Mouse (Mus musculus) midbrain, embryonic 10.5 days (tissue): Measurements from ENCODE around the gene Ipmk. TPM values are rescaled to one million over a fixed set of nuclear protein-coding genes. Genes with fewer than 3 reads are reported as not detected.
A peak's percentile ranks its signal among the peaks of the same experiment; 100 is the strongest.

Experiments used
- DNase-seq: peaks from one replicate; pipeline ENCODE4 v3.0.0-alpha.2; 2017; ENCODE audit warnings: low spot score
- H3K27ac ChIP-seq: fragments of 300-500 bp; sonication (generic); replicated peaks from 2 replicates; pipeline ENCODE4 v1.5.1; 2016; ENCODE audit warnings: mild to moderate bottlenecking
- H3K27me3 ChIP-seq: fragments of 300-500 bp; sonication (generic); 2 replicates; pipeline ENCODE4 v1.6.1; 2016; ENCODE audit warnings: low read depth, mild to moderate bottlenecking; ENCODE audit not compliant: poor library complexity, severe bottlenecking
- H3K36me3 ChIP-seq: fragments of 300-500 bp; sonication (generic); 2 replicates; pipeline ENCODE4 v1.6.1; 2016; ENCODE audit warnings: mild to moderate bottlenecking, moderate library complexity
- H3K4me1 ChIP-seq: fragments of 300-500 bp; sonication (generic); 2 replicates; pipeline ENCODE4 v1.6.1; 2016
- H3K4me3 ChIP-seq: fragments of 300-500 bp; sonication (generic); 2 replicates; pipeline ENCODE4 v1.5.1; 2016; ENCODE audit warnings: mild to moderate bottlenecking, moderate library complexity
- H3K9me3 ChIP-seq: fragments of 300-500 bp; sonication (generic); replicated peaks from 2 replicates; pipeline ENCODE4 v1.6.1; 2016; ENCODE audit warnings: mild to moderate bottlenecking
- WGBS: fragments of 180-500 bp; shearing (Covaris S2); methylation state at CpG from one replicate; pipeline ENCODE4 v1.1.7; 2016; 5-methylcytosine and 5-hydroxymethylcytosine counted together
- polyA plus RNA-seq: library from polyadenylated mRNA; unstranded; fragments of >200 nt; fragmentation: Nextera tagmentation; extraction: Ambion mirVana; gene quantifications from 2 replicates; pipeline ENCODE4 v1.2.1, GENCODE M21; 2016

Ipmk gene
- polyA plus RNA-seq, 1 experiment from 2014 or later = 20.2 TPM

DNA sequence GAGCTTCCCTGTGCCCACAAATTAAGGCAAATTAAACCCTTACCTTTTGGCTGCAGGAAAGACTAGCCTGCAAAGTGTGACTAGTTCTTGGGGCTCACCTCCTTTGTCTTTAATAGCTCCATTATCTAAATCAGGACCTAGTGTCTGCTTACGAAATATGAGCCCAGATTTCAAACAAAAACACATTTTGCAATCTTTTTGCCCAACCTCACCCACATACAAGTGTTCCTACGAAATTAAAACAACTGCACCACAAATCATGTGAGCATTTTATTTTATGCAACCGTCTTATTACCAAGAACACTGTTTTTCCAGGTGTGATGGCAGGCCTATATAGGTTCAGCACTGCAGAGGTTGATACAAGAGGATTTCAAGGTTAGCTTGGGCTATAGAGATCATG lies 4.4 kb upstream of the Ipmk start:
- H3K27ac ChIP-seq = no peak overlapping the region
- 89% methylated on average over 3 of the region's 3 CpGs for WGBS
- H3K36me3 ChIP-seq = no peaks in the 10 kb centered on the region
- H3K4me1 ChIP-seq = peaks cover 40% of the 10 kb centered on the region
- H3K9me3 ChIP-seq = no peaks in the 10 kb centered on the region
- peak overlapping the region; percentile 81 for H3K4me3 ChIP-seq
- DNase-seq = no peak
- H3K27me3 ChIP-seq = no peaks in the 10 kb centered on the region

DNA sequence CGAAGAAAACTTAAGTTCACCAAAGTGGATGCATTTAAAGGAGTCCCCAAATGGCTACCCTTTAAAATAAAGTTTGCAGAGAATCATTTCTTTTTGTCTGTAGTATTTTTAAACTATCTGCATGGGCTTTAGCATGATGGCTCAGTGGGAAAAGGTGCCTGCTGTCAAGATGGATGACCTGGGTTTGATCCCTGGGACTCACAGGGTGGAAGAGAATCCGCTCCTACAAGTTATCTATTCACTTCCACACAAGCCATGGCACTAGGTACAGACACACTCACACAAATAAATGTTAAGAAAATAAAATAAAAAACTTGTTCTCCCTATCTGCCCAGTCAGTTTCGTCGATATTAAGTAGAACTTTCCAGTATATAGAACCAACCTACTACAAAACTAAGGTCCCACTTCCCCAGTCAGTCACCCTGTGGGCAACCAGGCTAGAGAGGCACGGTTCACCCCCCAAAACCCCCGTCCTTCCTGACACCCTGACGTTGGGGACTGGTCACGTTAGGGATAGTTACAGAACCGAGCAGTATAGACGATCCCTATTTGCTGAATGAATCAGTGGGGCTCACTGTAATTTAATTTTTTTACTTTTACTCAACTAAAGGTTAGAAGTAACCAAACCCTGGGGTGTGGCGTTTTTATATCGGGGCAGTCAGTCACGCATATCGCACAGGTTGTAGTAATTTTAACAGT lies 3.8 kb upstream of the Ipmk start:
- H3K4me1 ChIP-seq = peaks cover 46% of the 10 kb centered on the region
- H3K27ac ChIP-seq = peak overlapping the region; percentile 94
- no peak for DNase-seq
- no peaks in the 10 kb centered on the region for H3K9me3 ChIP-seq
- H3K27me3 ChIP-seq = no peaks in the 10 kb centered on the region
- WGBS = 27% methylated on average over 14 of the region's 14 CpGs
- H3K36me3 ChIP-seq = no peaks in the 10 kb centered on the region
- H3K4me3 ChIP-seq = peak overlapping the region; percentile 81

DNA sequence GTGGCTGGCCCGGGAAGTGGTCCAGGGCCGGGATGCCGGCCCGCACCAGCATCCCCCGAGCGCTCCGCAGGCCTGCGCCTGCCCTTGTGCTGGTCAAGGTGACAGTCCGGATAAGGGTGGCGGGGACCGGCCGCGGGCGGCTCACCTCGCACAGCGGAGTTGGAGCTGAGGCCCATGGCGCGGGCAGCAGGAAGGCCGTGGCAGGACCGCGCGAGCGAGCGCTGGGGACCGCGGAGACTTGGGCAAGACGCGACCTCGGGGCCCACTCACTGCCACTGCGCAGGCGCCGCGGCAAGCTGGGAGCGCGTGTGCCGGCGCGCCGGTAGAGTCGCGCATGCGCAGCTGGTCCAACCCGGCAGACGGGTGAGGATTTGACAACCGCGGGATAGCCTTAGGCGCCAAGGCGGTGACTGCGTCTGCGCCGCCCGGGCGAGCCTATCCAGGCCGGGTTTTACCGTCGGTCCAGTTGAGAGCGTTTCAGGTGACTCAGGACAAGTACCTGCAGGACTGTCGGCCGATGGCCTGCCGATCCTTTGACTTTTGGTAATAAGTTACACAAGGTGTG lies 2.9 kb upstream of the Ipmk start, which contains the start of gene Cisd1:
Gene Cisd1, minus strand, starts transcription at position 376 of the 565 bp plus-strand sequence.
- Histone ChIP-seq H3K27me3 (no peaks in the 10 kb centered on the region), H3K4me1 (peaks cover 56% of the 10 kb centered on the region), H3K9me3 (no peaks in the 10 kb centered on the region), H3K4me3 (peak within 1 kb of the TSS; percentile 81), H3K27ac (peak within 1 kb of the TSS; percentile 94), H3K36me3 (no peaks in the 10 kb centered on the region)
- peak; percentile 95 for DNase-seq
- WGBS = under 1% methylated on average over 60 of the region's 60 CpGs

DNA sequence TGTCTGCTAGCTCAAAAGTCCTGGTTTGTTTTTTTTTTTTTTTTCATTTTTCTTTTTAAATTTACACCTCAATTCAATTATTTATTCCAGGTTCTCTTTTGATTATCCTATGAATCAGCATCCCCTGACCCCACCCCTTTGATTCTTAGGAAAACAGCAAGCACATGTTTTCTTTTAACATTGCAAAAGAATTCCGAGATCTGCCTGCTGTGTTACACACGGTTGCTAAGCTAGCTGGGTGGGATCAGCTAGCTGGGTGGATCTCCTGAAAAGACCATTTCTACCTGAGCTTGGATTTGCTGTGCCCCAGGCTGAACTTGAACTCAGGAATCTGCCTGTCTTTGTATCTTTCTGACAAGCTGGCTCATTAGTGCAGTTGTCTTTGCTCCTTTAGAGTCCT lies 1.5 kb upstream of the Ipmk start:
- Histone ChIP-seq H3K4me3 (no peak overlapping the region), H3K27ac (no peak overlapping the region), H3K36me3 (peaks cover 10% of the 10 kb centered on the region), H3K9me3 (no peaks in the 10 kb centered on the region), H3K27me3 (no peaks in the 10 kb centered on the region), H3K4me1 (peaks cover 57% of the 10 kb centered on the region)
- WGBS = 59% methylated on average over 2 of the region's 2 CpGs
- no peak for DNase-seq

DNA sequence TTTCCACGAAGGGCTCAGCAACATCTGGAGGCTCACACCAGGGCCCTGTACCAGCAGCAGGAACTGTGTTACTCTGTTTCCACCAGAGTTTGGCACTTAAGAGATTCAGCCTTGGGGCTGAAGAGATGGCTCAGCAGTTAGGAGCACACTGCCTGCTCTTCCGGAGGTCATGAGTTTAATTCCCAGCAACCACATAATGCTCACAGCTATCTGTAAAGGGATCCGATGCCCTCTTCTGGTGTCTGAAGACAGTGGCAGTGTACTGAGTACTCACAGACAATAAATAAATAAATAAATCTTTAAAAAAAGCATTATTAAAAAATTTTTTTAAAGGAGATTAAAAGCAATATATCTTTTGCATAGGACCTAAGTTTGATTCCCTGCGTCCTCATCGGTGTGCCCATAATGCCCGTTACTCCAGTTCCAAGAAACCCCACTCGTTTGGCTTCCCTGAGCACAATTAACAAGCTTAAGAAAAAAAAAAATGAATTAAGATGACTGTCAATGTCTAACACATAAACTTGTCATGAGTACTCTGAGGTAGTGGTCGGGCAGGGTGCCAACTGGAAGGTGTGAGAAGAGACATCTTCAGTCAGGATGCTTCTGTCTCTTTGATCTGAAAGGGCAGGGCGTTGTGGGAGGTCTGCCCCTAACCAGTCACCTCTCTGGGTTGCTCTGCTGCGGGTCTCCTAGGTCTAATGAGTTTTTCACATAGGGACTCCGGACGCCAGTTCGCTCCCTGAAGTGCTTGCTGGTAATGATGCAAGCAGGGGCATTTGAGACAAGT lies 648 bp upstream of the Ipmk start:
- H3K4me3 ChIP-seq = peak overlapping the region; percentile 94
- WGBS = 14% methylated on average over 13 of the region's 13 CpGs
- H3K4me1 ChIP-seq = peaks cover 57% of the 10 kb centered on the region
- peak overlapping the region; percentile 92 for H3K27ac ChIP-seq
- no peaks in the 10 kb centered on the region for H3K9me3 ChIP-seq
- no peaks in the 10 kb centered on the region for H3K27me3 ChIP-seq
- DNase-seq = no peak
- H3K36me3 ChIP-seq = peaks cover 18% of the 10 kb centered on the region

DNA sequence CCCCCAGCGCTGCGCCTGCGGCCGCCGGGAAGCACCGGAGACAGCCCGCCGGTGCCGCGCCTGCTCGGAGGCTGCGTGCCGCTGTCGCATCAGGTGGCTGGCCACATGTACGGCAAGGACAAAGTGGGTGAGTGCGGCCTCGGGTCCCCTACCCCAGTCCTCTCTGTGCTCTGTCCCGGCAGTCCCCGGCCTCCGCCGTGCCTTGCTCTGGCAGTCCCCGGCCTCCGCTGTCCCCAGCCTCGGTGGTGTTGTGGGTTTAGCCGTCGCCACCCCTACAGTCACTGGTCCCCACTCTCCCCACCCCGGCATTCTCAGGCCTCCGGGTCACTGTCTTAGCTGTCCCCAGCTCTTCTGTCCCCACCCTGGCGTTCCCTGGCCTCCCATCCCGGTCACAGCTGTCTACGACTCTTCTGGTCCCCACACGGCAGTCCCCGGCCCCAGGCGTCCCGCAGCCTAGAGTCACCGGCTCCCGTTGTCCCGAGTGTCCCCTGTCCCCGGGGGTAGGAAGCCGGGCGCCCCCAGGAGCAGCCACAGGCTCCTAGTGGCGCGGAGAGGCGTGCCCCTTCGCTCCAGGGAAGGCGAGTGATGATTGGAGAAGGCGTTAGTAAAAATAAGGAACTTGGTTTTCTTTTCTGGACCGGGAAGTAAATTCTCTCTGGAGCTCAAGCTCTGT lies 537 bp downstream of the Ipmk start:
- Histone ChIP-seq H3K36me3 (peaks cover 28% of the 10 kb centered on the region), H3K27ac (peak overlapping the region; percentile 92), H3K4me3 (peak overlapping the region; percentile 94), H3K4me1 (peaks cover 54% of the 10 kb centered on the region), H3K9me3 (no peaks in the 10 kb centered on the region), H3K27me3 (no peaks in the 10 kb centered on the region)
- whole genome bisulfite sequencing = under 1% methylated on average over 48 of the region's 48 CpGs
- DNase-seq = no peak

DNA sequence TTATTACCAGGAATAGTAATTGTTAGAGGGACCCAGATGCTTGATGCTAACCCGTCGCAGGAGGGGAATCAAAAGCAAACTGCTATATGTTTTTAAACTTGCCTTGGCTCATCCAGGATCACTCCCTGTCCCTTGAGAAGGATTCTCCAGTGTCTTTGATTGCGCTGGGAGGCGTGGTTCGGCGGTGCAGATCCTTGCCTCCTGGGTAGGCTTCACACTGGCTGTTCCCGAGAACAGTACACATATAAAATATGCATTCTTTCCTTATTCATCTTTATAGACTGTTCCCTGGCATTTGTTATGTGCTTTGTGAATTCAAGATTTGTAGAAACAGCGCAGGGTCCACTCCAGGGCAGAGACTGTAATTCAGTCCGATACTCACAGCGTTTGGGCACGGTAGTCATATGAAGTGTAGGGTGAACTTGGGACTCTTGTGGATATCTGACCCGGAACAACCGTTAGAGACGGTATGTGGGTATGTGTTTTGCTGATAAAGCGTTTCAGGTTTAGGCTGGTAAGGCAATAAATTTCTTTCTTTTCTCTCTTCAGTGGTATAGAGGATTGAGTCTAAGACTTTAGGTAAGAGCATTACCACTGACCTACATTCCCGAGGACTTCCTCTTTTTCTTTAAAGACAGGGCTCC lies 1.2 kb downstream of the Ipmk start:
- Histone ChIP-seq H3K27me3 (no peaks in the 10 kb centered on the region), H3K27ac (peak overlapping the region; percentile 92), H3K4me3 (peak overlapping the region; percentile 94), H3K4me1 (peaks cover 47% of the 10 kb centered on the region), H3K36me3 (peaks cover 35% of the 10 kb centered on the region), H3K9me3 (no peaks in the 10 kb centered on the region)
- no peak for DNase-seq
- 32% methylated on average over 16 of the region's 16 CpGs for WGBS

DNA sequence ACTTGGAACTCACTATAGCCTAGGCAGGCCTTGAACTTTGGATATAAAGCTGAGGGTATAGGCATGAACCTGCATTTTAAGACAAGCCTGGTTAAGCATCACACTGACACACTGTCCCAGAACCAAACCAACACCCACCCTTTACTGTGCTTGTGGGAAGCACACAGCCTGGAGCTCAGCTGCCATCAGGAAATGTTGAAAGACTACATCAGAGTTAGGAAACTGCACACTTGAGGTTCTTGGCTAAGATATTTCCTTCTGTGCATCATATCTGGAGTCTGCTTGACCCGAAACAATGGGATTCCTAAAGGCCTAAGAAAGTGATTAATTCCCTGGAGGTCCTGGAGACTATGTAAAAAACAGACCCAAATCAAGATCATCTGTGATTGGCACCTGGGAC lies 1.7 kb downstream of the Ipmk start:
- Histone ChIP-seq H3K27me3 (no peaks in the 10 kb centered on the region), H3K9me3 (no peaks in the 10 kb centered on the region), H3K4me3 (peak overlapping the region; percentile 94), H3K27ac (no peak overlapping the region), H3K36me3 (peaks cover 38% of the 10 kb centered on the region), H3K4me1 (peaks cover 42% of the 10 kb centered on the region)
- no peak for DNase-seq
- whole genome bisulfite sequencing = 92% methylated on average over 1 of the region's 1 CpGs

DNA sequence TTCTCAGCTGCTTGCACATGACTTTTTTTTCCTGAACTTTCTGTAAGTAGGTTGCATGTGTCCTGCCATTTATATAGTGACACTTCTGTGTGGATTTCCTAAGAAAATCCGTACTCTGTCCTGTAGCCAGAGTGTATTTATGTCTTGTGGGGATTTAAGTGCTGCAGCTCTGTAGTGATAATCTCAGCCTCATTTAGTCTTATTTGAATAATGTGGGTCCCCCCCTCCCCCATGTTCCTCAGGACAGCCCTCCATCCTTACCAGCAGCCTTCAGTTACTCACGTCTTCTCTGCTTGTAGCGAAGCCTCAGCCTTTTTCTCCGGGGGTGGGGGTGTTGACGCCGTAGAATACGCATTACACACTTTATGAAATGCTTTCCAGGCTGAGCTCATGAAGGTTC lies 3.7 kb downstream of the Ipmk start:
- Histone ChIP-seq H3K27ac (no peak overlapping the region), H3K36me3 (peaks cover 38% of the 10 kb centered on the region), H3K9me3 (no peaks in the 10 kb centered on the region), H3K4me1 (peaks cover 29% of the 10 kb centered on the region), H3K4me3 (no peak overlapping the region), H3K27me3 (no peaks in the 10 kb centered on the region)
- 96% methylated on average over 7 of the region's 7 CpGs for WGBS
- no peak for DNase-seq

DNA sequence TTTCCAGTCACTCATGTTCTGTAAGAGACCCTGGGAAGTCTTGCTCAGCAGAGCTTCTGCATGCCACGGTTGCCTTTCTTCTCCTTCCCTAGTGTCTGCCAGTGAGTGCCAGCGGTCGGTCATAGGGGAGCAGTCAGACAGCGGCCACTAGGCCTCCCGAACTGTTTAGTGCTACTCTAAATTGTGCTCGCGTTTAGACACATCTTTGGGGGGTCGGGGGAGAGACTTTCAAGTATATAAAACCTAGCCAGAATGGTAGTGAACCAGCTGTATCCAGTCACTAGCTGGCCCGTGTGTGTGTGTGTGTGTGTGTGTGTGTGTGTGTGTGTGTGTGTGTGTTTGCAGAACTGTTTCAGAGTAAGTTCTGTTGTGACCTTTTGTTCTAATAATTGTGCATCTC lies 6.3 kb downstream of the Ipmk start:
- no peak for DNase-seq
- H3K27ac ChIP-seq = no peak overlapping the region
- H3K4me3 ChIP-seq = no peak overlapping the region
- H3K9me3 ChIP-seq = no peaks in the 10 kb centered on the region
- H3K27me3 ChIP-seq = no peaks in the 10 kb centered on the region
- 86% methylated on average over 9 of the region's 9 CpGs for WGBS
- H3K36me3 ChIP-seq = peaks cover 38% of the 10 kb centered on the region
- peaks cover 10% of the 10 kb centered on the region for H3K4me1 ChIP-seq

DNA sequence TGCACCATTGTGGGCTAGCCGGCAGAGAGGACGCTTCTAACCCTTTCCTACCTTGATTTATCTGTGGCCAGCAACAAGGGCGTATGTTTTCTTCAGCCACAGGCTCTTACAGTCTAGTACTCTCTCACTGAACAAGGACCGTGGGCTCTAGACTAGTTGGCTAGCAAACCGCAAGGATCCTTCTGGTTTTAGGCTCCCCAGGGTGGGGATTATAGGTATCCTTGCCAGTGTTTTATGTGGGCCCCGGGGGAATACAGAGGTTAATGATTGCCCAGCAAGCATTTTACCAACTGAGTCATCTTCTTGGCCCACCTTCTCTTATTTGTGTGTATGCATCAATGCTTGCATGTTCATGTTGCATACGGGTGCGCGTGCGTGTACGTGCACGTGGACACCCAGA lies 7.4 kb downstream of the Ipmk start:
- no peaks in the 10 kb centered on the region for H3K27me3 ChIP-seq
- DNase-seq = no peak
- H3K27ac ChIP-seq = no peak overlapping the region
- 91% methylated on average over 12 of the region's 12 CpGs for WGBS
- H3K4me1 ChIP-seq = no peaks in the 10 kb centered on the region
- peaks cover 38% of the 10 kb centered on the region for H3K36me3 ChIP-seq
- H3K4me3 ChIP-seq = no peak overlapping the region
- no peaks in the 10 kb centered on the region for H3K9me3 ChIP-seq

DNA sequence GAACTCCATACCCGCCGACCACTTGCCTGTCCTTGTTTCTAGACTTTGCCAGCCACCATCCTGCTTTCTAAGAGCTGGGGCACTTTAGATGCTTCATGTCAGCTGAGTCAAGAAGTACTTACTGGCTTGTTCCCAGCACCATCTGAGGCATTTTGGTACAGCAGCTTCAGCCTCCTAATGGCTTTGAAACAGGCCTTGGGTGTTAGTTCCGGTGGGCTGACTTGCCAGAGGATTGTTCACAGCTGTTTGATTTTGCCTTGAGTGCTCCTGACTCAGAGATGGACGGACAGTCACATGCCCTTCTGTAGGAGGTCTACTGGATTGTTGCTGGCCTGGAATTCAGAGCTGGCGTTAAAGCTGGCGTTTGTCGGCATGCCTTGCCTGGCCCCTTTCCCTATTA lies 13.5 kb downstream of the Ipmk start:
- Histone ChIP-seq H3K36me3 (peaks cover 19% of the 10 kb centered on the region), H3K9me3 (no peaks in the 10 kb centered on the region), H3K27me3 (no peaks in the 10 kb centered on the region), H3K4me1 (peaks cover 13% of the 10 kb centered on the region), H3K27ac (no peak overlapping the region), H3K4me3 (no peak overlapping the region)
- WGBS = 74% methylated on average over 7 of the region's 7 CpGs
- DNase-seq = no peak
